8 mouse cellular contexts compared by ENCODE assay signal in the genomic region with DNA sequence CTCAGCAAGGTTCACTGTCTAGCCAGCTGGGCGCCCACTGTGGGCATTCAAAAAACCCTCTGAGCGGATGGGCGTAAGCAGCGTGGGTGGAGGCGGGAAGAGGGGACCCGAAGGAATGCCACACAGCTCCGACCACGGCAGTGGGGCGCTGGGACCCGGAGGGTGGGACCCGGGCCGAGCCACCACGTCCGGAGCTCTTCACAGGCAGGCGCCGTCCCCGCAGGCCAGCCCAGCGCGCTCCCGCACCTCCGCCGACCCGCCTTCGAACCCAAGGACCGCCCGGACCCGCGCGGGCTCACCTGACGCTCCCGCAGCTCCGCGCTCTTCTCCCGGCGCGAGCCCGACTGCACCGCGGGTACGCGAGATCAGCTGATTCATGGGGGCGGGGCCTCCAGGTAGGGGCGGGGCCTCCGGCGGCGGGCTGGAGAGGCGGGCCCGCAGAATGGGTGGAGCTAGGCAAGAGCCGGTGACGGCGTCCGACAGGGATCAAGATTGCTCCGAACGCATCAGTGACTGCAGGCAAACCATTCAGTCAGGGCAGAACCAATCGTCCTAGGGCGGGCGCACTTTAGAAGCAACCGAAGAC. TPM values are rescaled to one million over a fixed set of nuclear protein-coding genes. Genes with fewer than 3 reads are reported as not detected.
DNase-seq lines count a peak whose midpoint lies in the region; ATAC-seq and TF ChIP-seq lines count a peak whose summit lies in the region.

A gene (minus strand): TSS at position 376 of the 586 bp plus-strand sequence.

- H3K4me1 ChIP-seq in ES-Bruce4 (ENCODE audit: control insufficient read depth, insufficient read depth, low read length) = no peaks in the 10 kb centered on the region
- peaks cover 4% of the 10 kb centered on the region; the same call in 1 of the 2 replicates for H3K4me1 ChIP-seq in forebrain, embryonic 13.5 days
- peaks cover 12% of the 10 kb centered on the region for H3K4me1 ChIP-seq in liver, postnatal 0 days (ENCODE audit: insufficient read depth)
- no peaks in the 10 kb centered on the region for H3K4me1 ChIP-seq in neural tube, embryonic 14.5 days (ENCODE audit: control insufficient read depth, insufficient read depth, low read length)

- TF ChIP-seq CTCF in ES-Bruce4 (IDR thresholded peaks at IDR 0.05; ENCODE audit: low read depth, low read length) = no peak
- TF ChIP-seq CTCF in liver, postnatal 0 days (IDR thresholded peaks at IDR 0.05; ENCODE audit: low read depth) = 0 out of 2 replicates have a peak, but pooled peaks have one; percentile 3

- intact Hi-C loops in heart, postnatal 10 days (cut with DNase I) = loop anchor here (5.0 kb wide), 2 partner anchors 230 to 465 kb away; no protein-coding TSS in a partner anchor

- WGBS in forebrain, embryonic 13.5 days = under 1% methylated on average over 41 of the region's 58 CpGs
- under 1% methylated on average over 58 of the region's 58 CpGs for WGBS in large intestine, adult 2 months
- WGBS in liver, postnatal 0 days (ENCODE audit: insufficient replicate concordance) = under 1% methylated on average over 47 of the region's 58 CpGs
- under 1% methylated on average over 52 of the region's 58 CpGs for whole genome bisulfite sequencing in neural tube, embryonic 14.5 days

- no peaks in the 10 kb centered on the region for H3K27me3 ChIP-seq in ES-Bruce4 (ENCODE audit: control insufficient read depth, insufficient read depth, low read length, poor library complexity, severe bottlenecking)
- no peaks in the 10 kb centered on the region for H3K27me3 ChIP-seq in forebrain, embryonic 13.5 days
- no peaks in the 10 kb centered on the region for H3K27me3 ChIP-seq in liver, postnatal 0 days (ENCODE audit: insufficient read depth, low read length)
- H3K27me3 ChIP-seq in neural tube, embryonic 14.5 days (ENCODE audit: control insufficient read depth, insufficient read depth, low read length) = no peaks in the 10 kb centered on the region

- H3K27ac ChIP-seq in ES-Bruce4 (ENCODE audit: insufficient read depth, low read length) = peak within 1 kb of the TSS; percentile 18; the same call in 1 of the 2 replicates
- H3K27ac ChIP-seq in forebrain, embryonic 13.5 days = 0 out of 2 replicates have a peak within 1 kb of the TSS, but pooled peaks have one; percentile 8
- peak within 1 kb of the TSS; percentile 76 for H3K27ac ChIP-seq in liver, postnatal 0 days (ENCODE audit: low read depth)
- peak within 1 kb of the TSS; percentile 65 for H3K27ac ChIP-seq in neural tube, embryonic 14.5 days (ENCODE audit: low read depth, low read length)

- TF ChIP-seq POLR2A in ES-Bruce4 (IDR thresholded peaks at IDR 0.05; ENCODE audit: insufficient read depth, low read length) = no peak

- peak; percentile 99 to 100 for DNase-seq in heart, postnatal 10 days
- DNase-seq in large intestine, adult 2 months (ENCODE audit: low read depth, low spot score) = peak; percentile 78
- DNase-seq in liver, postnatal 0 days = peak; percentile 100
- peak; percentile 99 for DNase-seq in testis, postnatal 10 days (ENCODE audit: low spot score)

- TF ChIP-seq EP300 in ES-Bruce4 (IDR thresholded peaks at IDR 0.05; ENCODE audit: insufficient read depth, low read depth, low read length) = peak; percentile 56; the same call in 1 of the 2 replicates
- TF ChIP-seq EP300 in liver, postnatal 0 days (IDR thresholded peaks at IDR 0.05; ENCODE audit: low read depth) = no peak

- no peaks in the 10 kb centered on the region for H3K36me3 ChIP-seq in ES-Bruce4 (ENCODE audit: control insufficient read depth, insufficient read depth, low read length, poor library complexity, severe bottlenecking)
- no peaks in the 10 kb centered on the region for H3K36me3 ChIP-seq in forebrain, embryonic 13.5 days (ENCODE audit: poor library complexity, severe bottlenecking)
- H3K36me3 ChIP-seq in liver, postnatal 0 days (replicated peaks; ENCODE audit: insufficient read depth, low read length) = no peaks in the 10 kb centered on the region
- H3K36me3 ChIP-seq in neural tube, embryonic 14.5 days (ENCODE audit: control insufficient read depth, insufficient read depth, low read length) = no peaks in the 10 kb centered on the region

- H3K4me2 ChIP-seq in forebrain, embryonic 13.5 days = peak within 1 kb of the TSS; percentile 69
- peak within 1 kb of the TSS; percentile 94 for H3K4me2 ChIP-seq in liver, postnatal 0 days (ENCODE audit: low read depth, low read length)
- H3K4me2 ChIP-seq in neural tube, embryonic 14.5 days (ENCODE audit: low read depth, low read length) = peak within 1 kb of the TSS; percentile 84

- peak within 1 kb of the TSS; percentile 95 for H3K4me3 ChIP-seq in ES-Bruce4 (ENCODE audit: low read depth, low read length)
- peak within 1 kb of the TSS; percentile 78 for H3K4me3 ChIP-seq in forebrain, embryonic 13.5 days
- peak within 1 kb of the TSS; percentile 96 for H3K4me3 ChIP-seq in liver, postnatal 0 days (ENCODE audit: low read depth, low read length)
- peak within 1 kb of the TSS; percentile 81 for H3K4me3 ChIP-seq in neural tube, embryonic 14.5 days (ENCODE audit: low read depth, low read length)

- peak; percentile 74 for ATAC-seq in cerebellum, adult (ENCODE audit: insufficient number of reproducible peaks, low FRiP score, low TSS enrichment)
- peak; percentile 98 for ATAC-seq in forebrain, embryonic 13.5 days
- peak; percentile 98 for ATAC-seq in liver, postnatal 0 days
- ATAC-seq in neural tube, embryonic 14.5 days (ENCODE audit: low read depth) = peak; percentile 98

- no peaks in the 10 kb centered on the region for H3K9me3 ChIP-seq in ES-Bruce4 (replicated peaks; ENCODE audit: control insufficient read depth, insufficient read depth, low read length, poor library complexity, severe bottlenecking)
- H3K9me3 ChIP-seq in forebrain, embryonic 13.5 days (replicated peaks) = 0 out of 2 replicates have a peak, but pooled peaks cover 4% of the 10 kb centered on the region
- H3K9me3 ChIP-seq in liver, postnatal 0 days (ENCODE audit: low read length) = no peaks in the 10 kb centered on the region
- H3K9me3 ChIP-seq in neural tube, embryonic 14.5 days (ENCODE audit: control insufficient read depth, low read length) = no peaks in the 10 kb centered on the region

- peak within 1 kb of the TSS; percentile 93 for H3K9ac ChIP-seq in ES-Bruce4 (ENCODE audit: low read depth, poor library complexity, severe bottlenecking)
- peak within 1 kb of the TSS; percentile 80 for H3K9ac ChIP-seq in forebrain, embryonic 13.5 days
- peak within 1 kb of the TSS; percentile 92 for H3K9ac ChIP-seq in liver, postnatal 0 days (replicated peaks)
- peak within 1 kb of the TSS; percentile 75 for H3K9ac ChIP-seq in neural tube, embryonic 14.5 days (replicated peaks; ENCODE audit: low read depth, low read length)

RNA-seq across cellular contexts. Expression of the gene that starts here (rescaled TPM):
- 25.0 and 28.2 TPM in 2 replicates for polyA plus RNA-seq in ES-Bruce4 (2011; ENCODE audit: insufficient read depth, insufficient read length, low read depth, missing spikeins)
- polyA plus RNA-seq in forebrain, embryonic 13.5 days (2015; fragmentation: Nextera tagmentation; extraction: Ambion mirVana) = 13.2 and 15.9 TPM in 2 replicates
- total RNA-seq in heart, postnatal 10 days (2021) = 10 to 100 TPM; 10.7 to 11.0 TPM
- 3.5 and 10.3 TPM in 2 replicates for polyA plus RNA-seq in large intestine, adult 2 months (2012; rRNA removed)
- 4.9 and 5.8 TPM in 2 replicates for polyA plus RNA-seq in liver, postnatal 0 days (2015; fragmentation: Nextera tagmentation; extraction: Ambion mirVana)
- polyA plus RNA-seq in neural tube, embryonic 14.5 days (2014; fragmentation: Nextera tagmentation; extraction: Ambion mirVana) = 19.2 and 23.9 TPM in 2 replicates

Comparison
In these comparisons a context has a peak if more than half of its experiments do, and no peak if none do; other contexts are left out.
1. Peak in every context shown above with its lines: DNase-seq, ATAC-seq, H3K4me3 ChIP-seq and H3K27ac ChIP-seq.
2. H3K27ac ChIP-seq: peak in every context shown above with its lines; median percentile 76 in liver, postnatal 0 days; 65 in neural tube, embryonic 14.5 days; 18 in ES-Bruce4; 8 in forebrain, embryonic 13.5 days.